Mouse (Mus musculus) lung, postnatal 0 days (tissue): ENCODE measurements around the gene Prrt4.

Experiments used
- CTCF ChIP-seq: IDR thresholded peaks from 2 replicates; pipeline ENCODE4 v1.5.1; 2016; ENCODE audit warnings: antibody characterized with exemption, mild to moderate bottlenecking
- EP300 ChIP-seq: IDR thresholded peaks from 2 replicates; pipeline ENCODE4 v1.6.1; 2016; ENCODE audit warnings: antibody characterized with exemption, mild to moderate bottlenecking, control low read depth

DNA sequence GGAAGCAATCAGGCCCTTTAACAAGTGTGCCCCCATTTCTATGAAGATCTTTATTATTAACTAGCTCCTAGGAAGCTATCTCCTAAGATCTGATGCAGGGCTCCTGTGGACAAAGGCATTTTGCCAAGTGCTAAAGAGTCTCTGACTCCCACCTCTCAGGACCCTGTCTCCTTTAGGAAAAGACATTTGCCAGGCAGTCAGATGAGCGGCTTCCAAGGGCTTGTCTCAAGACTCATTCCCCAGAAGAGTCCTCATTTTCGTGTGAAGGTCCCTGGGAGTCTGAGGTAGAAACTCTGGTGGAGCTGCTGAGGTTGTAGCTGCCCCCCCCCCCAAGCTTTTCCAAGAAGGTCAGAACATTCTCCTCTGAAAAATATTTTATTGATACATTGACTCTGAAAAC lies 10.5 kb downstream of the Prrt4 start:
- TF ChIP-seq CTCF (no peak), EP300 (no peak)
